Mouse (Mus musculus): ENCODE results near the gene Trim29.

The Trim29 gene

DNA sequence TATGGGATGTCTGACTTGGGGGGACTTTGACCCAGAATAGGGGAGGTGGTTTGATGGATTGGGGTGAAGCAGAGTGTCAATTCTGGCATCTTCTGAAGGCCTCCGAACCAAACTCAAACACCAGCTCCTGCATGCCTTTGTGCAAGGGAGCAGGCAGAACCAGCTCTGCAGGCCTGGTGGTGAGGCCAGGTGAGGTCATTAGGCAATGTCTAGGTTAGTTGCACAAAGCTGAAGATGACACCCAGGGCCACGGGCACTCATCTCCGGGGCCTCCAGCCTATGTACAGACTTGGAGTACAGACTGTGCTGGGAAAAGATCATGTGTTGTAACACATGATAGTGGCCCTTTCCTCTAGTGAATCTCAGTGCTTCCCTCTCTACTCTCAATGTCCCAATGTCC, 3.2 kb downstream of the Trim29 start:
- no peak for DNase-seq (ENCODE audit: low spot score in 2 of 2)

DNA sequence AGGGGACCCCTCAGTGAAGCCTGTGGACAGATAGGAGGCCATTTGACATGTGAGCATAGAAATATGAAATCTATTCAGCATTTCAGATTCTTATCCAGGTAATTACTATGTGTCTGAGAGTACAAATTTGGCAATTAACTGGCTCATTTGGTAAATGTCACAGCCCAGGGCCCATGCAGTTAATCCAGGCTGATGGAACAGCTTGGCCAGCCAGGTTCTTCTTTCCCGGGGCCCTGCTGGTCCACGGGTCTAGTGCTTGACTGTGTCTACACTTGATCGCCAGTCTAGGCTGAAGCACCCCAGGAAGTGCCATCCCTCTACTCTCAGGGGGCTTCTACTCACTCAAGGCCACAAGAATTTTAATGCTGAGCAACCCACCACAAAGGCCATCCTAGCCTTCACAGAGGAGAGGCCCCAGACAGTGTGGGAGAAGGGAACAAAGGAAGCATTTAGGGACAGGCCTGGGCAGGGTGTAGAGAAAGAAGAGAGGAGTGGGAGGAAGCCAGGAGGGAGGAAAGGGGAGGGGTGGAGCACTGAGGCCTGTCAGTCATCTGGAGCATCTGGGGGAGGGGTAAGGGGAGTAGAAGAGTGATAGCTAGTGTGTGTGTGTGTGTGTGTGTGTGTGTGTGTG, 4.8 kb downstream of the Trim29 start:
- DNase-seq (ENCODE audit: low spot score in 2 of 2) = no peak

DNA sequence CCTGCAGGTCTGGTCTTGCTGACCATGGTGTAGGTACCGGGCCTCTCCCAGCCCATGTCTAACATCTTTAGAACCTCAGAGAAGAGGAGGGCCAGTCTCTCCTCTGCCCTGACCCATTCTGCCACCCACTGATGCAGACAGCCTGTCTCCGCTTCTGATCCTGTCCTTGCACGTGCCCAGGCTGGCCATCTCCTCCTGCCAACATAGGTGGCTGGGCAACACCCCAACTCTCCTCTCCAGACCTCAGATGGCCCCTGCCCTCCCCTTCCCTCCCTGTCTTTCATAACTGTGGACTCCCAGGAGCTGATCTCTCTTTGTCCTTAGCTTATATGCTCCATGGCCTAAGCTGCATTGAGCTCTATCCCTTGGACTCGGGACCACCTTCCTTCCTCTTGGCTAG, 5.8 kb downstream of the Trim29 start:
- DNase-seq (ENCODE audit: low spot score in 2 of 2) = no peak

DNA sequence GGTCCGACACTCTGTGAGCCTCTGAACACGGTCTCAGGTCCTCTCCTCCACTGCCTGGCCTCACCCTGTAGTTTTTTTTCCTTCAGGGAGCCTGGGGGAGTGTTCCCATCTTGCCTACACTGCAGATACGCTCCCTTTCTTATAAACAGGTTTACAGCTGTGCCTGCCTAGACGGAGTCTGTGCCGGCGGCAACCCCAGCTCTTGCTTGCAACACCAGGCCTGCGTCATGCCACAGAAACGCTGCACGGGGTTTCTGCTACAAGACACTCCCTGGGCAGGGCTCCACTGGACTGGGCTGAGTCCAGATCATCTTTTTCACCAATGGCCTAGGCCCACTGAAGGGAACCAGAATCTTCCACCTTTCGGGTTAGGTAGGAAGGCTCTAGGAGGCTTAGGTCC, 8.0 kb downstream of the Trim29 start:
- no peak for DNase-seq (ENCODE audit: low spot score in 2 of 2)

DNA sequence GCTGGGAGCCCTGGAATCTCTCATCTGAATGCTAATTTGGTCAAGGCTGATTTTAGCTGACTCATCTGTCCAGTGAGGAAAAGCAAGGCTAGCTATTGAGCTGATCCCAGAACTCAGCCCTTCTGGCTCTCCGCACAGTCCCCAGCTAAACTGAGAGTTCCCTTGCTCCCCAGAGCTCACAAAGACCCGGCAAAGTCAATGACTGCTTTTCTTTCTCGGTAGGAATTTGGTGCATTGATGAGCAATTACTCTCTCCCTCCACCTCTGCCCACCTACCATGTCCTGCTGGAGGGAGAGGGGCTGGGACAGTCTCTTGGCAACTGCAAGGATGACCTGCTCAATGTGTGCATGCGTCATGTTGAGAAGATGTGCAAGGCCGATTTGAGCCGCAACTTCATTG, 11.3 kb downstream of the Trim29 start:
- no peak for DNase-seq (ENCODE audit: low spot score in 2 of 2)

DNA sequence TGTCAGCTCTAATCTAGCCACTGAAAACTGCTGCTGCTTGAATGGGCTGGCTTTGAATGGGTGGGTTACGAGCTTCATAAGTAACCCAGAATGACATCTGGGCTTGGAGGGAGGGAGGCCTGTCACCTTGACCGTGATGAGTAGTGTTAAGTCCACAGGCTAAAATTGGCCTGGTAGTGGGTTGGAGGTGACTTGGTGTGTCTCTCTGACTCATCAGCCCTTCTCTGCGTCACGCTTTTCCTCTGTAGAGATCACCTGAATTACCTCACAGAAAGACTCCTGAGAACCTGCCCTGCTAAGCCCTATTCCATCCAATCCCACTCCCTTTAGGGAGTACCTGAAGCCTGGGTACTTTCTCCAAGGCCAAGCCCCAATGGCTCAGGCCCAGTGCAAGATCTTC, 12.0 kb downstream of the Trim29 start:
- no peak for DNase-seq (ENCODE audit: low spot score in 2 of 2)

DNA sequence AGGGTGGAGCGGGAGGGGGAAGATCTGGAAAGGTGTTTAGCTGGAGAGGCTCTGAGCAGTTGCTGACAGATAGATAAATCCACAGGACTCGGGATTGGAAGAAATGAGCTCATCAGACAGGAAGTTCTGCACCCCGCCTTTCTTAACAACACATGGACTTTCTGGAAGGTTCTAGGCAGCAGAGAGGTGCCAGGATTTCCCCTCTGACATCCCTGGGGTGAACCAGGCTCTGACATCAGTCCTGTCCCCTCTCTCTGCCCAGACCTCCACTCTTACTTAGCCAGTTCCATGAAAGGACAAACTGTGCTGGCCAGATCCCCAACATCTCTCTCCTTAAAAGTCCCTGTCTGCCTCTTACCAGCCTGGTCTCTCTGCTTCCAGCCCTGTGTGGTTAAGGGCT, 14.8 kb downstream of the Trim29 start:
- no peak for DNase-seq (ENCODE audit: low spot score in 2 of 2)

DNA sequence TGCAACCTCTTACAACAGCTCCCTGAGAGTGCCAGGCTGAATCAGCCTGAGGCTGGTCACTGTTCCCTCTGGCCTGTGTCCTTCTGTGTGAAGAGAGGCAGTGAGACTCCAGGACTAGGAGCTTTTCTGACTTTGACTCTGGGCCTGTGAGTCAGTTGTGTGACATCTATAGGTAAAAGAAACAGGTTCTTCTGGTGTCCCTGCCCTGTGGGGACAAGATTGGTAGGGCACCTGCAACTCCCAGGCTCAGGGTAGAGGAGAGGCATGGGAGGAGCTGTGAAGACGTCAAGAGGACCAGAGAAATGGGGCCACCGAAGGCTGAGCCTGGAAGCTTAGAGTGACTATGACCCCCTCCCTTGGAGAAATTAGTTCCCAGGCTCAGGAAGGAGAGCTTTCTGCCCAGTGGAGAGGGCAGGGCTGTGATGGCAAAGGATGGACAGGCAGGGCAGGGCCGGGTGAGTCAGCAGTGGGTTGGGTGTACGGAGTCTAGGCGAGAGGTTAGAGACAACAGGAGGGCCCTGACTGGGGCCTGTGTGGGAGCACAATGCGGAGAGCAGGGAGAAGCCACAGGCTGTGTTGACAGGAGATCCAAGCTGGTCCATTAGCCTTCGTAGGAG, 15.5 kb downstream of the Trim29 start:
- DNase-seq (ENCODE audit: low spot score in 2 of 2) = no peak

DNA sequence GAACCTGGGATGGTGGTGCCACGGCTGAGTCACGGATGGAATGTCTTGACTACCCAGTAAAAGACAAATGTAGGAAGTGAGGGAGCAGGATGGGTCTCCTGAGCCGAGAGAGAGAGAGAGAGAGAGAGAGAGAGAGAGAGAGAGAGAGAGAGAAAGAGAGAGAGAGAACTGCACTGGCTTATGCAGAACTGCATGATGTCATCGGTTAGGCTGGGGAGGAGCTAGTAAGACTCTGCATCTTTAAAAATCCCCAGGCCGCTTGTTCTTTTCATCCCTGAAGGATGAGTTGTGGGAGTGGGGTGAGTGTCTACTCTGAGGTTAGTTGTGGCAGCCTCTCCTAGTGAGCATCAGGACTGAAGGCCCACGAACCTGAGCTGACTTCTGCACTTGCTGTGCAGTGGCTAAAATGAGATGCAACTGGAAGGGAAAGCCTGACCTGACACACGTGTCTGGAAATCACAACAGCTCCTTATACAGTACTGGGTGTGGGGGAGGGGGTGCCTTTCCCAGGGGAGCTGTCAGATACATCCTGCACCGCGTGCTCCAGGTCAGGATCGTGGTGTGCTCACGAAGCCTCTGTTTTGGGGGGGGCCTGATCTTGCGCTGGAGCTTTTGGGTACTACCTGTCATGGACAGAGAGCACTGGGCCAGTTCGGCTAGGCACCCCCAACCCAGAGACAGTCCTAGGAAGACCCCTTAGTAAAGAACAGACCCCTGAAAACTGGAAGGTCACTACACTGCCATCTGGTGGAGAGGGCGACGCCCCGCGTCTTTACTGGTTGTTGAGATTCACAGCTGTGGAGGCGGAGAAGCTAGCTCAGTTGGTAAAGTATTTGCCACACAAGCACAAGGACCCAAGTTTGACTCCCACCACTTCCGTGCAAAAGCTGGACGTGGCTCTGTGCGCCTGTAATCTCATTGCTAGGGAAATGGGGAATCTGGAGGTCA, 16.8 kb downstream of the Trim29 start:
- no peak for DNase-seq (ENCODE audit: low spot score in 2 of 2)

DNA sequence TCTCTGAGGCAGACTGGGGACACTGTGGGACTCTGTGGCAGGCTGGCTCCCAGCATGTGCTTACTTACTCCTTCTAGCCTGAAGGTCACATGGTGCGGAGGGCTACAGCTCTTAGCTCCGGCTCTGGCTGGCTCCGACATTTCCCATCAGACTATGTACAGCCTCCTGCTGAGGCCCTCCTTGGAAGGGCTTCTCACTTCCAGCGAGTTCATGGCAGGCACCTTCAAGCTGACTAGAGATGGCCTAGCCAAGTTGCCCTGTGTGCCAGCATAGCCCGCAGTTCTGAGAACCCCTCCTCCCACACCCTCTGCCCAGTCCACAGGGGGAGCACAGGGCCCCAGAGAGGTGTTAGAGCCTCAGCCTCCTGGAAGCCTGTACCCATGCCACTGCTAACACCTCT, 19.8 kb downstream of the Trim29 start:
- DNase-seq (ENCODE audit: low spot score in 2 of 2) = no peak

DNA sequence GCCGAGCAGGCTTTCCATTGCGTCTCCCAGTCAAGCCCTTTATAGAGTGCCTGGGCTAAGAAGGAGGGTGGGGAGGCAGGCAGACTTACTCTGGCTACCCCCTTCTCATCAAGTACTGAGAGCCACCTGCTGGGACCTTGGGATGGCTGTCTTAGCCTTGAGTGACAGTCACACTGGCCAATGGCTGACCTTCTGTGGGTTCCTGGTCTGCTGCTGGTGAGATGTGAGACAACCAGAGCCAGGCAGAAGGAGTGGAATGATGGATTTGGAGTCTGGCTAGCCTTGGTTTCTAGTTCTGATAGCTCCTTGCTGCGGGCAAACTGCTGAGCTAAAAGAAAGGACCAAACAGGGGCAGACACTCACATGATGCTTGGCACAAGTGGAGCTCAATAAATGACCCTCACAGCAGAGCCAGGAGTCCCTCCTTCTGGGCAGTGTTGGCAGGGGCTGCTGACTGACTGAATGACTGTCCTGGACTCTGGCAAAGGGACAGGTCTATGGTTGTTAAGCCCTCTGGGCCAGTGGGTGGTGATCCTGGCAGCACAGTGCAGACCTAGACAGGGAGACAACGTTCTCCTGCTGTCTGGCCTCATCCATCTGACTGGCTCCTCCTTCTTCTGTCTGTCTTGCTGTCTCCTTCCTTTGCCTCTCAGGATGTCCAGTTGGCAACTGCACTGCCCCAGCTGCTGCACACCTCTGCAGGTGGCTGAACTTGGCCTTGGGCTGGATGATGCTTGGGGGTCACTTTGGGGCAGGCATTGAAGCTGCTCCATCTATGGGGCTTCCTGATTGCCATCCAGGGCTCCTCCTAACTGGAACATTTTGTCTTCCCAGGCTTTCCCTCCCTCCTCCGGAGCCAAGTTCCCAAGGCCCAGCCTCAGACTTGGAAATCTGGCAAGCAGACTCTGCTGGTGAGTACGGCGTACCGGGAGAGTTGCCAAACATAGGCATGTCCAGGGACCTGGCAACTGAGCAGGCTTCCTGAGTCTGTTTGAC, 21.1 kb downstream of the Trim29 start:
- DNase-seq (ENCODE audit: low spot score in 2 of 2) = peak in 1 of 2 experiments; percentile 52

DNA sequence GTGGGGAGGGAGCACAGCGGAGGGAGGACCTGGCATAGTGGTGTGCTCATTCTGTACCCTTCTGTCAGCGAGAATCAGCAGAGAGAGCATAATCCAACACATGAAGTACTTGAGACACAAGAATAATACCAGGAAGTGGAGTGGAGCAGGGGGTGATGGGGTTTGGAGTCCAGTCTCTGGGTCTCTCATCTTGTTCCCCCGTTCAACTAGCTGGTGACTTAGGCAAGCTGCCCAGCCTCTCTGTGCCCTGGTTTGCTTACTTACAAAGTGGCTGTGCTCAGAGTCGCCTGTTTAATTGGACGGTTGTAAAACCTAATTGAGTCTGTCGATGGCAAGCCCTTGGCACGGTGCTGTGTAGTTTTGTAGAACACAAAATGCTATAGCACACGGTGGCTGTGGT, 23.8 kb downstream of the Trim29 start:
- DNase-seq (ENCODE audit: low spot score in 2 of 2) = no peak

DNA sequence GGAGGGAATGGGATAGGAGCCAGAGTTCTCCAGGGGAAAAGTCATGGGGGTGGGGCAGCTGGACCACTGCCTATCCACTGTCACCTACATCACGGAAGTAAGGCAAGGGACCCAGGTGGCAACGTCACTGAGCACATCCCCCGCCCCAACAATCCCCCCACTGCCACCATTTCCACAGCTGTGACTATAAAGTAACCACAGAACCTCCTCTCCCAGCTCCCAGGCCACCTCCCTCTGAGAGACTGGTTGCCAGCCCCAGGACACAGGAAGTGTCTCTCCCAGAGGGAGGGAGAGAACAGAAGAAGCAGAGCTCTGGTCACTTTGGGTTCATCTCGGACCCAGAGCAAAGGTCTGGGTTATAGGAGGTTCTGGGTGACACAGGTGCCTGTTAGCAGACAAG, 27.0 kb downstream of the Trim29 start:
- no peak for DNase-seq (ENCODE audit: low spot score in 2 of 2)

DNA sequence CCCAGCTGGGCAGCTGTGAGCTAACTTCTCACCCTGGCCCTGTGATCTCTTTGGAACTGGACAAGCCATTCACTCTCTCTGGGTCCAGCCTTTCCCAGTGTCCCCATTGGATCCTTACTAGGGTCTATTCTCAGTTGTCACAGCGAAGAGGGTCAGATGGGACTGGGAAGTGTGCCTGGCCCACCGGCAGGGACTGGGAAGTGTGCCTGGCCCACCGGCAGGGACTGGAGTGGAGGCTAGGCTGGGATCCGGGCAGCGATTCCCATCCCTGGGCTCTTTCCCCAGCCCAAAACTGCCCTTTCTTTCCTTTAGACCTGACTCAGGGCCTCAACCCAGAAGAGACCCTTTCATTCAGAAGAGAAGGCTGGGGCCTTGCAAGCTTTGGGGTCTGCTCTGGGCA, 27.4 kb downstream of the Trim29 start:
- DNase-seq (ENCODE audit: low spot score in 2 of 2) = no peak

DNA sequence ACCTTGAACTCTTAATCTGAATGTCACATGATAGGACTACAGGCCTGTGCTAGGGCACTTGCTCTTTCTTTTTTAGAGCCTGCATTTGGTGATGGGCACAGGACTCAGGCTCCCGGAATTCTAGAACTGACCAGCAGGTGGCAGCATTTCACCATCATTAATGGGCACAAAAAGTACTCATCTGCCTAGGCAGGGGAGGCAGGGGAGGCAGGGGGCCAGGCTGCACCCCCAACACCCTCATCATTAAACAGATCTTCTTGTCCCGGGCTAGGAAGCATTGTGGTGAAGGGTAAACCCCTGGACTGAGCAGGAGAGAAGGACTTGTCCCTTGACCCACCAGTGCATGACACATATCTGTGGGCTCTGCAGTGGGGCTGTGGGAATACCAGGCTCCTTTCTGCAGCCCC, 29.0 kb downstream of the Trim29 start:
- peak; percentile 52 to 78 for DNase-seq (ENCODE audit: low spot score in 2 of 2)

DNA sequence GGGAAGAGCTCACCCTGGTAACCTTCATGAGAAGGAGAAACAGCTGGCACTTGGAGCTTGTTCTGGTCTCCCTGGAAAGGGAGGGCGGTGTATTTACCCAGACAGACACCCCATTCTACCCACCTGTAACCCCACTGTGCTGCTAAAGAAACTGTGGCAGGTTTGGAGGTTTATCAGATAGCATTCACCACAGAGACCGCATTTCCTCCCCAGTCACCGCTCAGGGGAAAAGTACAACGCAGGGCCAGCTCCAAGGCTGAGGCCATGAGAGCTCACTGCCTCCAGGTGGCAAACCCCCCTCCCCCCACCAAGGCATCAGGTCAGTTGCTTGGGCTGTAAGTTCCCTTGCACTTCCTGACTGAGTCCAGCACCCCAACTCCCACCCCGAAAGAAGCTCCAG, 39.4 kb downstream of the Trim29 start:
- no peak for DNase-seq (ENCODE audit: low spot score in 2 of 2)

DNA sequence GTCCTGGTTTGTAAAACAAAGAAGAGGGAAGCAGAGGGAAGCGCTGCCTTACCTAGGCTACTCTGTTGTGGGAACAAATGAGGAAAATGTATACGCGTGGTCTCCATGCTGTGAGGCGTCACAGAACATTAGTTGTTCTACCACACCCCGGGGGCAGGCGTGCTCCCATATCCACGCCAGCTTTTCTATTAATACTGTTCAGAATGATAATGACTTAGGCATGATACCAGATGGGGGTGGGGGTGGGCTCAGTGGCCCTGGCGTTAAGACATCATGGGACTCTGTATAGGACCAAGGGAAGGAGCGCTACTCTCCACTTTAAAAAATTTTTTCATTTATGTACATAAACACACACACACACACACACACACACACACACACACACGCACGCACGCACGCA, 40.4 kb downstream of the Trim29 start:
- DNase-seq (ENCODE audit: low spot score in 2 of 2) = no peak

DNA sequence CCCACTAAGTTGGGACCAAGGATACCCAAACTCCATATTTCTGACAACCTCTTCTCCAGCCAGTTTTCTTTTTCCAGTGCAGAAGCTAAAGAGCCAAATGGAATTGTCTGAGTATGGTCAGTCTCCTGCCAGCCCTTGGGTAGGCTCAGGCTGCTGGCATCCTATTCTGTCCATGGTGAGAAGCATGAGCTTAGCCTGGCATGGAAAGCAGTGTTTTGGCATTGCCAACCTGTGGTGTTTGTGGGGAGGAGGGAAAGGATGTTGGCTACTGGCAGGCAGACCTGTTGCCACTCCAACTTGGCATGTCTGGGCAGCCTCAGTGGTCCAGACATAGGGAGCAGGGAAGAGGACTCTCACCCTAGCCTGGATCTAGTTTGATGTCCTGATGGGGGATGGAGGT, 46.4 kb downstream of the Trim29 start:
- no peak for DNase-seq (ENCODE audit: low spot score in 2 of 2)

DNA sequence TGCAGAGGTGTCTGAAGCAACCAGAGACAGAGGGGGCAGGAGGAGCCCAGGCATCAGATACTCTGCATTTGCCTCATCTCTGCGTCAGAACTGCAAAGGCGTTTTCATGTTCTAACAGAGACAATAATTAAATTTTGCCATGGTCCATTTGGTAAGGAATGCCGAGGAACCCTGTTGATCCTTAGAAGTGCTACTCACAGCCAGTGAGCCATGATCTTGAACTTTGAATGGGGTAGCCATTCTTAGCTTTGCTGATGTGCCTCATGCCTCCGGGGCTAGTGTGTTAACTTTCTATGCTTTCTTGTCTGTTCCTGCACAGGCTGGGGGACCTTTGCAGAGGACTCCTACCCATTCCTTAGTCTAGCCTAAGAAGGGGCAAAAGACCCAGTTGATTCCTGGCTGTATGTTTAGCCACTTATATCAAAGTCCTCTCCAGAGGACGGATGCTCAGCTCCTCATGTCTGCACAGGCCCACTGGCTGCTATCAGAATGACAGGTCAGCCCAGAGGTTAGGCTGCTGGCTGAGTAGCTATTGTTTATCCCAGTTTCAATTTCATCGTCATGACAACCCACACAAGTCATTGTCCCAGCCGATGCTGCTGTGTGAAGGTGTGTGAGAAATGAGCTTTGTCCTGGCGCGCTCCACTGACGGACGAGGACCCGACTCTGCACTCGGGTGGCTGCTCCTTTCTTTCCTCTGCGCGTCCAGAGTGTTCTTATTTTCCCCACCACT, 48.1 kb downstream of the Trim29 start:
- no peak for DNase-seq (ENCODE audit: low spot score in 2 of 2)

DNA sequence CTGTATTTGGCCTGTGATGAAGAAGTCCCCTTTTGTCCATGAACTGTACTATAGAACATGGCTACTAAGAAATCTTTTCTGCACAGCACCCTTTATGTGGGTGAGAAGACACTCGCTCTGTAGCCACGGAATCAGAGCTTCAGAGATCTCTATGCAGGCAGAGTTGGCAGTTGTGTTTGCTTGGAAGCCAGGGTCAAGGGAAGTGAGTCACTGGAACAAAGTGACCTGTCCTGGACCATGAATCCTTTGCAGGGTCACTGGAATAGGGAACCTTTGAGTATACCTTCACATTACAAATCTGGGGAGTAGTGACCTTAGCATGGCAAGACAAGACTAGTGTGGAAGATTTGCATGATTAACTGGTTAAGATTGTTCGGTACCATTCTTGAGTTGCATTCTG, 58.1 kb downstream of the Trim29 start:
- no peak for DNase-seq (ENCODE audit: low spot score in 2 of 2)

DNA sequence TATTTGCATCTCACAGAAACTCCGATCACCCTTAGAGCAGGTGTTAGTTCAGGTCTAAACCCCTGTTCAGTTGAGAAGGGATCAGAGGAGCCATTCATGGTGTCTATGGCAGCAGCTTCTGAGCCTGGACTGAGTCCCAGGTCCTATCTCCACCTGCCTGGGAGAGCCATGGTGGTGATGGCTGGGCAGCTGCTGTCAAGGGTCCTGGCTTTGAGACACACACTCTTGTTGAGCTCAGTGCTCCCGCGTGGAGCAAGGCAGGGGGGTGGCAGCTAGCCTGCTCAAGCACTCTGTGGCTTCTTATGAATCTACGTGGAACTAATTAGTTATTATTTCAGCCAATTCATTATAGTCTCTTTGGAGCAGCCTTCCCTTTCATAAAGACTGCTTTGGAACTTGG, 73.2 kb downstream of the Trim29 start:
- no peak for DNase-seq (ENCODE audit: low spot score in 2 of 2)
